9 mouse cellular contexts compared by ENCODE assay signal in genomic region chr8:12629079-12629478, GRCm38 (mm10). TPM values are rescaled to one million over a fixed set of nuclear protein-coding genes. Genes with fewer than 3 reads are reported as not detected.
A peak's percentile ranks its signal among the peaks of the same experiment; 100 is the strongest.
DNase-seq lines count a peak whose midpoint lies in the region; ATAC-seq and TF ChIP-seq lines count a peak whose summit lies in the region.
"Had no signal": no experiment of that assay in that cellular context is flagged by ENCODE, and none has a peak within 500 bp of the region (broad histone marks: within the 10 kb centered on the region; RNA-seq: fewer than 3 reads in every experiment).

No protein-coding gene starts in this region.

- ATAC-seq in hindbrain, embryonic 12.5 days (ENCODE audit: low FRiP score): no peak; the same call in 1 of the 2 replicates

- peaks cover 6% of the 10 kb centered on the region; the same call in 1 of the 2 replicates for H3K4me1 ChIP-seq in hindbrain, embryonic 10.5 days (replicated peaks)
- H3K4me1 ChIP-seq in hindbrain, embryonic 12.5 days: peaks cover 9% of the 10 kb centered on the region
- no peaks in the 10 kb centered on the region for H3K4me1 ChIP-seq in small intestine, adult 2 months (ENCODE audit: control insufficient read depth, insufficient read depth, insufficient read length, low read length)

- H3K4me3 ChIP-seq in hindbrain, embryonic 10.5 days: no peak overlapping the region
- no peak overlapping the region for H3K4me3 ChIP-seq in hindbrain, embryonic 12.5 days
- H3K4me3 ChIP-seq in small intestine, adult 2 months (ENCODE audit: low read depth, low read length): no peak overlapping the region
- H3K4me3 ChIP-seq: megakaryocyte, embryonic 14.5 days had no signal

- peaks cover 94% of the 10 kb centered on the region for H3K36me3 ChIP-seq in hindbrain, embryonic 10.5 days
- H3K36me3 ChIP-seq in hindbrain, embryonic 12.5 days: peaks cover 32% of the 10 kb centered on the region
- peaks cover 57% of the 10 kb centered on the region for H3K36me3 ChIP-seq in small intestine, adult 2 months (ENCODE audit: control insufficient read depth, insufficient read depth, low read length)

- no peak for TF ChIP-seq POLR2A in small intestine, adult 2 months (IDR thresholded peaks at IDR 0.05; ENCODE audit: low read depth, low read length)

- no peaks in the 10 kb centered on the region for H3K27me3 ChIP-seq in hindbrain, embryonic 10.5 days (ENCODE audit: insufficient read depth, poor library complexity, severe bottlenecking)
- no peaks in the 10 kb centered on the region for H3K27me3 ChIP-seq in hindbrain, embryonic 12.5 days
- no peaks in the 10 kb centered on the region for H3K27me3 ChIP-seq in small intestine, adult 2 months (ENCODE audit: control insufficient read depth, insufficient read depth, low read length)
- H3K27me3 ChIP-seq: megakaryocyte, embryonic 14.5 days had no signal

- 52% methylated on average over 3 of the region's 3 CpGs for WGBS in hindbrain, embryonic 10.5 days
- 38% methylated on average over 3 of the region's 3 CpGs for WGBS in hindbrain, embryonic 12.5 days
- 52% methylated on average over 3 of the region's 3 CpGs for WGBS in small intestine, adult 2 months

- DNase-seq in hindbrain, embryonic 10.5 days (ENCODE audit: low spot score): peak; percentile 49
- DNase-seq in ES-CJ7 (ENCODE audit: low read depth, low spot score): peak; percentile 38
- DNase-seq in cerebellum, adult 8-10 months: peak; percentile 36
- peak; percentile 23 for DNase-seq in forelimb bud, embryonic 11.5 days (ENCODE audit: low read depth, low spot score)
- DNase-seq in kidney, postnatal 36 days: peak; percentile 55 to 75
- peak; percentile 65 for DNase-seq in lung, postnatal 25 days (ENCODE audit: low spot score)

- peak; percentile 59; the same call in 1 of the 2 replicates for TF ChIP-seq CTCF in small intestine, adult 2 months (IDR thresholded peaks at IDR 0.05; ENCODE audit: extremely low read depth, insufficient read length, insufficient replicate concordance, low read depth, low read length)

- H3K4me2 ChIP-seq in hindbrain, embryonic 12.5 days (replicated peaks): no peak overlapping the region

- H3K27ac ChIP-seq in hindbrain, embryonic 10.5 days: no peak overlapping the region
- H3K27ac ChIP-seq in hindbrain, embryonic 12.5 days: no peak overlapping the region
- no peak overlapping the region for H3K27ac ChIP-seq in small intestine, adult 2 months (ENCODE audit: insufficient read depth, low read depth, low read length)

- no peaks in the 10 kb centered on the region for H3K9me3 ChIP-seq in hindbrain, embryonic 10.5 days
- H3K9me3 ChIP-seq in hindbrain, embryonic 12.5 days (replicated peaks): no peaks in the 10 kb centered on the region

- no peak overlapping the region for H3K9ac ChIP-seq in hindbrain, embryonic 12.5 days

RNA-seq across cellular contexts. Expression of gene Tubgcp3, which starts 43.0 kb away (rescaled TPM):
- polyA plus RNA-seq in hindbrain, embryonic 10.5 days (2016; fragmentation: Nextera tagmentation; extraction: Ambion mirVana): 49.9 and 57.4 TPM in 2 replicates
- polyA plus RNA-seq in hindbrain, embryonic 12.5 days (2016; fragmentation: Nextera tagmentation; extraction: Ambion mirVana): 49.1 and 52.8 TPM in 2 replicates
- polyA plus RNA-seq in small intestine, adult 2 months (2012; rRNA removed): 18.0 and 24.3 TPM in 2 replicates

RNA-seq across cellular contexts. Expression of gene Spaca7, which starts 56.2 kb away (rescaled TPM):
- not detected in 2 replicates for polyA plus RNA-seq in hindbrain, embryonic 10.5 days (2016; fragmentation: Nextera tagmentation; extraction: Ambion mirVana)
- polyA plus RNA-seq in hindbrain, embryonic 12.5 days (2016; fragmentation: Nextera tagmentation; extraction: Ambion mirVana): not detected in 2 replicates
- polyA plus RNA-seq in small intestine, adult 2 months (2012; rRNA removed): not detected in 2 replicates
